Mouse (Mus musculus): ENCODE results near the gene Dnajb7.

The Dnajb7 gene

GRCm38 (mm10) chr15:81408199-81408598 lies at the start of gene Dnajb7:
Gene Dnajb7 (minus strand): TSS chr15:81408299.
- DNase-seq (ENCODE audit: low spot score in 2 of 2) = no peak

DNA sequence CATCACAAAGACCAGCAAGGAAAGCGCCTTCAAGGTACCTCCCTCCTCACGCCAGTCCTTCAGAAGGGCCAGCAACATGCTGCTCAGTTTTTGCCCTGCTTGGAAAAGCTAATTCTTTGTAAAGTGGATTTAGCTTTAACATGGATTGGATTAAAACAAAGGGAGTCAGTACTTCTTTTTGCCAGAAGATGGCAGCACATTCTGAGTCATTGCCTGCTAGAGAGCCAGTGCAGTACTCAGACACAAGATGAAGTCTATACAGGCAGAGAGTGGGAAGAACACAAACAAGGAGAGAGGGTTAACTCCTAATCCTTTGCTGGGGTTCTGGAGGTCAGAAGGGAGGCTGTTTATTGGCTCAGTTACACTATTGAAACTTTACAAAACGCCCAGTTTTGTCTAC lies 40.4 kb upstream of the Dnajb7 start:
- peak; percentile 32 to 60 for DNase-seq (ENCODE audit: low spot score in 2 of 2)

DNA sequence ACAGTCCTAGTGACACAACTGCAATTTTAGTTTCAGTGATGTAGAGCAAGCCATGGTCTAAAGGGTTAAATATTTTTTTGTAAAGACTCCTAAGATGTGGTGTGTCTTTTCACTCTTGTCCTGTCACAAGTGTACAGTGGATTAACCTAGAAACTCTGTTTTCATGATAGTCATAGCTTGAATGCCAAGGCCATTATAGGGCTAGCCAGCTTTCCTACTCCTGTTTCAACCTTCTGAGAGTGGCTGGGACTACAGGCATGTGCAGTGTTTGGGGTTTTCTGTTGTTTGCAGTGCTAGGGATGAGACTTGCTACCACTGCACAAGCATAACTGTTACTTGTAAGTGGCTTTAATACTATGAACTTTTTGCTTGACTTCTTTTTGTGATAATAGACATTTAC lies 31.1 kb upstream of the Dnajb7 start:
- no peak for DNase-seq (ENCODE audit: low spot score in 2 of 2)

DNA sequence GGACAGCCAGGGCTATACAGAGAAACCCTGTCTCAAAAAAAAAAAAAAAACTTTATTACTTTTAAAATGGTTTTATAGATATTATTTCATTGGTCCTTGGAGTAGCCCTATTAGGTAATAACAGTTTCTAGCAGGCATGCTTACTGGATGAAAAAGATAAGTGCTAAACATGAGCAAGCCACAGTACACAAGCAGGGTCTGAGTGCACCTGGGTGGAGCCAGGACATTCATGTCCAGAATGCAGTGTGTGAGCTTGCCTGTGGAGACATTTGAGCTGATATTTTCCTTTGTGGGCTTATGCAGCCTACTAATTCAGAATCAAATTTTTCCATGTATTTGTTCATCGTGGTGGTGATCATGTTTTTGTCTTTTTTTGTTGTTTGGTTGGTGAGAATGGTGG lies 30.2 kb upstream of the Dnajb7 start:
- DNase-seq (ENCODE audit: low spot score in 2 of 2) = no peak

GRCm38 (mm10) chr15:81431195-81431594 lies 23.1 kb upstream of the Dnajb7 start:
- no peak for DNase-seq (ENCODE audit: low spot score in 2 of 2)

- DNase-seq (ENCODE audit: low spot score in 2 of 2) = no peak
Observed at GRCm38 (mm10) chr15:81427947-81428346, 19.8 kb upstream of the Dnajb7 start.

GRCm38 (mm10) chr15:81425311-81425710 lies 17.2 kb upstream of the Dnajb7 start:
- DNase-seq (ENCODE audit: low spot score in 2 of 2) = no peak

DNA sequence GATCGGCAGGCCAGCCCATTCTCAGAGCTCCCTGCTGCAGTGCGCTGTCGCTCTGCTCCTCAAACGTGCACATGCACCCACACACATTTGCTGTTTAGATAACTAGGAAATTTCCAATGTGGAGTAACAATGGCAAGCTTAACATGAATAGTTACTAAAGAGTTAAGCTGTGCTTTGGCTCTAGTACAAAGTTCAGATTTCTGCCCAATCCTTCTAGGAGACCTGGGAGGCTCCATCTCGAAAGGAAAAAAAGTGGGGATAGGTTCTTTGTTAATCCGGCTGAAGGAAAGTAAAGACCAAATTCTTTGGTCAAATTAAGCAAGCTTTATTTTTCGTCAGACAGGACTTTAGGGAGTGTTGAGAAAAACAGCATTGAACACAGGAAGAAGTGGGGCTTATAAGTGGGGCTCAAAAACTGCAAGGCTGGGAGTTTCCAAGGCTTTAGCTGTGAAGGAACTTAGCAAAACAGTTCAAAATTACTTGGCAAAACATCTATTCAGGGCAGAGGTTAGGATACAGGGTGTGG lies 14.1 kb upstream of the Dnajb7 start:
- DNase-seq (ENCODE audit: low spot score in 2 of 2) = no peak

DNA sequence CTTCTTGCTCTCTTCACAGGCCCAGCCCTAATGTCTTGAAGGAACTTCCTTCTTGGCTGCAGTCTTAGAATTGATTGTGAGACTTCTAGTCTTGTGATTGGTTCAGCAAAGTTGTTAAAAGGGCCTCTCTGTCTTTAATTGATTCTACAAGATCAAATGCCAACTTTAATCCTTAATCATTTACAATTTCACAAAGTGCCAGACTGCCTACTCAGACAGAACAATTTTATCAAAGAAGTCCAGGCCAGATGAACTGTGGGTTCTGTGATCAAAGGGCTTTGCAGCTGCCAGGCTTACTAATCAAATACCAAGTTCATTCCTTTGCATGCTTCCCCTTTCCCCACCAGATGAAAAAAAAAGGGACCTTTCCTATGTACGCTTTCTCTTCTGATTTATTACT lies 13.4 kb upstream of the Dnajb7 start:
- peak; percentile 6 to 22 for DNase-seq (ENCODE audit: low spot score in 2 of 2)

- no peak for DNase-seq (ENCODE audit: low spot score in 2 of 2)
Observed at GRCm38 (mm10) chr15:81418065-81418464, 10.0 kb upstream of the Dnajb7 start.

- DNase-seq (ENCODE audit: low spot score in 2 of 2) = peak; percentile 71
Observed at GRCm38 (mm10) chr15:81416763-81417310, 8.7 kb upstream of the Dnajb7 start.

GRCm38 (mm10) chr15:81405008-81405407 lies 3.1 kb downstream of the Dnajb7 start:
- DNase-seq (ENCODE audit: low spot score in 2 of 2) = no peak

DNA sequence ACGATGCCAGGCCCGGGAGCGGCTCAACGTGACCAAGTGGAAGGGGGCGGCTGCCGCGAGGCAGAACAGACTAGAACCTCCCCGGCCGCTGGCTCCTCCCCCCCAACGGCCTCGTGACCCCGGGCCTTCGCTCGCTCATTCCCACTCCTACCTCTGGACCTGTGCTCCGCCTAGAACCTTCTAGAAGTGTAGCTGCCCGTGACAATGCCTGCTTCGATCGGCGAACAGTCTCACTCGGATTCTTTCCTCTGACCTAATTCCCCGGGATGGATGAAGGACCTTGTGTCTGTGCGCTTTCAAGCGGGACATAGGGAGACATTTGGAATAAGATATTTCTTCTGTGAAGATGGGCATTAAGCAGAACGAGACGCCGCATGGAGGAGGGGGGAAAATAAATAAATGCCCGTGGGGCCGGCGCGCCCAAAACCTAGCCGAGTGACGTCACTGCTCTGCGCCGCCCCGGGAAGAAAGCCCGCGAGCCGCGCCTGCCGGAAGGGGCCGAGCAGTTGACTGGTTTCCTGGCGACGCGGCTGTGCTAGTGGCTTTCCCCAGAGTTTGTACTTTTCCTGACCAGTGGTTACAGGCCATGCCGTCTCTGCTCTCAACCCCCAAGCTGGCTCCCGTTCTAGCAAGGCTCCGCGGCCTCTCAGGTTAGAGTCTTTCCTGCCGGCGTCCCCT lies 8.3 kb downstream of the Dnajb7 start, which contains the start of the genes St13 and Xpnpep3:
TSS of gene St13 (minus strand) at position 440 of the 678 bp plus-strand sequence.
TSS of gene Xpnpep3 (plus strand) at position 501 of the 678 bp plus-strand sequence.
- peak; percentile 95 to 96 for DNase-seq (ENCODE audit: low spot score in 2 of 2)

- DNase-seq (ENCODE audit: low spot score in 2 of 2) = no peak
Observed at GRCm38 (mm10) chr15:81399297-81399637, 8.8 kb downstream of the Dnajb7 start.

DNA sequence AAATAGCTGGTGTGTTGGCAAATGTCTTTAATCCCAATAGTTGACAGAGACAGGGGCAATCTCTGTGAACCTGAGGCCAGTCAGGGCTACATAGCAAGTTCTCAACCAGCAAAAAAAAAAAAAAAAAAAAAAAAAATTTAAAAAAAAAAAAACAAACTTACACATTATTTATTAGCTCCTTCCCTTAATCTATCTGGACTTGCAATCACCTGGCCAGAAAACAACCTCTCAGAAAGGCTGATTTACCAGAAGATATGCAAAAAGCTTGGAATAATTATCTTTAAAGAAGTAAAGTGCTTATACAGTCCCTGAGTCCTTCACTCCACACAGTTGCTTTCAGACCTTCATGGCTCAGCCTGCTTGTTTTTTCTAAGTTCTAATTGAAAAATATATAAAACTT lies 9.9 kb downstream of the Dnajb7 start:
- DNase-seq (ENCODE audit: low spot score in 2 of 2) = no peak

- DNase-seq (ENCODE audit: low spot score in 2 of 2) = no peak
Observed at GRCm38 (mm10) chr15:81394211-81394915, 13.7 kb downstream of the Dnajb7 start.

GRCm38 (mm10) chr15:81392997-81393396 lies 15.1 kb downstream of the Dnajb7 start:
- DNase-seq (ENCODE audit: low spot score in 2 of 2) = peak; percentile 60 to 67

DNA sequence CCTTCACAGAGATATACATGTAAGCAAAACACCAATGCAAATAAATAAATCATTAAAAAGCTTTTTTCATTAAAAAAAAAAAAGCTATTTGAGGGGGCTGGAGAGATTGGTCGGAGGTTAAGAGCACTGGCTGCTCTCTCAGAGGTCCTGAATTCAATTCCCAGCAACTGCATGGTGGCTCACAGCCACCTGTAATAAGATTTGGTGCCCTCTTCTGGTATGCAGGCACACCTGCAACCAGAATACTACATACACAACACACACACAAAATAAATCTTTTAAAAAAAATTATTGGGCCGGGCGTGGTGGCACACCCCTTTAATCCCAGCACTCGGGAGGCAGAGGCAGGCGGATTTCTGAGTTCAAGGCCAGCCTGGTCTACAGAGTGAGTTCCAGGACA lies 21.8 kb downstream of the Dnajb7 start:
- DNase-seq (ENCODE audit: low spot score in 2 of 2) = no peak

DNA sequence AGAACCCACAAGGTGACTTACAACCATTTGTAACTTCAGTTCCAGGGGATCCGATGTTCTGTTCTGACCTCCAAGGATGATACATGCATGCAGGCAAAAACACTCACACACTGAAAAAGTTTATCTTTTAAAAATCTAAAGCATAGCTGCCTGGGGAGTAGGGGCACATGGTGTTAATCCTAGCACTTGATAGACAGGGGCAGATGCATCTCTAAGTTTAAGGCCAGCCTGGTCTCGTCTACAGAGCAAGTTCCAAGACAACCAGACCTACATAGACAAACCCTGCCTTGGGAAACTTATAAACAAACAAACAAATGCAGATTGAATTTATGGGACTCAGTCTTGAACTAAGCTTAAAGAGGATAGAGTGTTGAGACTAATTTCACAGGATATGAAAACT lies 29.3 kb downstream of the Dnajb7 start:
- DNase-seq (ENCODE audit: low spot score in 2 of 2) = no peak

DNA sequence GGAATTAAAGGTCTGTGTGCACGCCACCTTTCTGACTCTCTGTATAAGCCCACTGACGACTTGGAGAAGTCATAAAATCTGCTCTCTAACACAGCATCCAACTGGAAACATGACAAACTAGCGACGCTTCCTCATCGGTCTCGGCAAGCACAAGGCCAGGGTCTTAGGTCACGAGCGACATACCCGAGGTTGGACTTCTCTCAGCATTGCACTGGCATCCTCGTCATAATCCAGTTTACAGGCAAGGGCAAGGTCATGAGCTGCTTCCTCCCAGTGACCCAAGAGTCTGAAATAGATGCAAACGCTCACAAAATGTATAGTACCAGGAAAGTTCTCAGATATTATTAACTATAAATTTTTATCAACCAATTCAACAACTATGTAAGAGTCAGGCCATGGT lies 33.5 kb downstream of the Dnajb7 start:
- no peak for DNase-seq (ENCODE audit: low spot score in 2 of 2)

DNA sequence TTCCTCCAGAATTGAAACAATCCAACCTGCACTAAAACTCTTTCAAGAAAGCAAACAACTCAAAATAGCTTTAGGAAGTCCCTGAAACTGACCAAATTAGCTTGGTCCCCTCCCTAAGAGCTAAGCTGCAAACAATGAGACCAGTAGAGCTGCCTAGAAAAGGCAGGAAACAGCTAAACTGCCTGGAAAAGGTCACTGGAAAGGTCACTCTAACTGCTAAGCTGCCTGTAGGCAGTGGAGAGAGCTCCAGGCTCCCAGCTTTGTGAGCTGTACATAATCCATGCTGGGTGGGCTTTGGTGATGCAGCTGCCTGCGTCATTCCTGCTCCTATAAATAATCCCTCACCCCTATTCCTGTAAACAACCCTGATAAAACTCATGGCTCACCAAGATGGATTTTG lies 37.7 kb downstream of the Dnajb7 start:
- DNase-seq (ENCODE audit: low spot score in 2 of 2) = no peak

- no peak for DNase-seq (ENCODE audit: low spot score in 2 of 2)
Observed at GRCm38 (mm10) chr15:81368601-81369000, 39.5 kb downstream of the Dnajb7 start.

- DNase-seq (ENCODE audit: low spot score in 2 of 2) = no peak
Observed at GRCm38 (mm10) chr15:81366241-81366640, 41.9 kb downstream of the Dnajb7 start.
